Mouse (Mus musculus) embryonic fibroblast, embryonic 13.5 days (primary cell): Measurements from ENCODE around the gene Gltp.

Experiments used
- CTCF ChIP-seq: IDR thresholded peaks from 2 replicates; pipeline ENCODE4 v1.5.1; 2011; ENCODE audit warnings: mild to moderate bottlenecking, control low read depth, low read length, moderate library complexity, borderline replicate concordance; ENCODE audit not compliant: insufficient read depth
- POLR2A ChIP-seq: IDR thresholded peaks from 2 replicates; pipeline ENCODE4 v1.6.1; 2011; ENCODE audit warnings: low read depth, mild to moderate bottlenecking, control low read depth, low read length, moderate library complexity

GRCm38 (mm10) chr5:114656305-114656704 lies 34.5 kb downstream of the Gltp start:
- TF ChIP-seq POLR2A = no peak
- TF ChIP-seq CTCF = no peak
